Mouse (Mus musculus) kidney, embryonic 14.5 days (tissue): ENCODE data around the gene Dek. TPM values are rescaled to one million over a fixed set of nuclear protein-coding genes. Genes with fewer than 3 reads are reported as not detected.
A peak's percentile ranks its signal among the peaks of the same experiment; 100 is the strongest.

ENCODE experiments used
- ATAC-seq: fragments of 200-750 bp; cut with Nextera tagmentation; 2 replicates; pipeline ENCODE4 v1.8.0; 2017; ENCODE audit warnings: moderate number of reproducible peaks, mild to moderate bottlenecking, moderate TSS enrichment, moderate library complexity; ENCODE audit not compliant: low FRiP score, low TSS enrichment
- H3K27ac ChIP-seq: fragments of 300-500 bp; sonication (generic); 2 replicates; pipeline ENCODE4 v1.5.1; 2014; ENCODE audit warnings: low read depth, mild to moderate bottlenecking, low read length, moderate library complexity, mixed read lengths
- H3K27me3 ChIP-seq: fragments of 300-500 bp; sonication (generic); 2 replicates; pipeline ENCODE4 v1.6.1; 2014; ENCODE audit warnings: mild to moderate bottlenecking, low read length; ENCODE audit not compliant: control insufficient read depth, insufficient read depth
- H3K36me3 ChIP-seq: fragments of 300-500 bp; sonication (generic); 2 replicates; pipeline ENCODE4 v1.6.1; 2014; ENCODE audit warnings: low read length, mixed read lengths; ENCODE audit not compliant: control insufficient read depth, insufficient read depth
- H3K4me1 ChIP-seq: fragments of 300-500 bp; sonication (generic); 2 replicates; pipeline ENCODE4 v1.6.1; 2014; ENCODE audit warnings: low read length, mixed read lengths; ENCODE audit not compliant: control insufficient read depth, insufficient read depth
- H3K4me2 ChIP-seq: fragments of 300-500 bp; sonication (generic); replicated peaks from 2 replicates; pipeline ENCODE4 v1.6.1; 2014; ENCODE audit warnings: low read depth, mild to moderate bottlenecking, low read length
- H3K4me3 ChIP-seq: fragments of 300-500 bp; sonication (generic); 2 replicates; pipeline ENCODE4 v1.5.1; 2014; ENCODE audit warnings: mild to moderate bottlenecking, low read length
- H3K9ac ChIP-seq: fragments of 300-500 bp; sonication (generic); 2 replicates; pipeline ENCODE4 v1.6.1; 2014; ENCODE audit warnings: low read depth, mild to moderate bottlenecking, low read length, moderate library complexity
- H3K9me3 ChIP-seq: fragments of 300-500 bp; sonication (generic); 2 replicates; pipeline ENCODE4 v1.6.1; 2016; ENCODE audit warnings: low read length; ENCODE audit not compliant: control insufficient read depth
- WGBS: fragments of 180-500 bp; shearing (Covaris S2); extraction: QIAGEN DNeasy Blood & Tissue Kit; methylation state at CpG from one replicate; pipeline ENCODE4 v1.1.7; 2014; 5-methylcytosine and 5-hydroxymethylcytosine counted together
- polyA plus RNA-seq: library from polyadenylated mRNA; unstranded; fragments of >200 nt; fragmentation: Nextera tagmentation; extraction: Ambion mirVana; gene quantifications from 2 replicates; pipeline ENCODE4 v1.2.1, GENCODE M21; 2014

The Dek gene
- polyA plus RNA-seq, 1 experiment from 2014 or later = 276 TPM

GRCm38 (mm10) chr13:47056126-47056525 is 49.9 kb downstream of the Dek start:
- no peaks in the 10 kb centered on the region for H3K4me1 ChIP-seq
- H3K27ac ChIP-seq = no peak overlapping the region
- no peak overlapping the region for H3K4me2 ChIP-seq
- no peaks in the 10 kb centered on the region for H3K9me3 ChIP-seq
- 91% methylated on average over 11 of the region's 11 CpGs for WGBS
- peaks cover 21% of the 10 kb centered on the region for H3K36me3 ChIP-seq
- H3K27me3 ChIP-seq = no peaks in the 10 kb centered on the region
- no peak overlapping the region for H3K9ac ChIP-seq
- ATAC-seq = no peak
- no peak overlapping the region for H3K4me3 ChIP-seq

- Histone ChIP-seq H3K4me1 (no peaks in the 10 kb centered on the region), H3K9me3 (no peaks in the 10 kb centered on the region), H3K27ac (no peak overlapping the region), H3K27me3 (no peaks in the 10 kb centered on the region), H3K9ac (no peak overlapping the region), H3K4me3 (no peak overlapping the region), H3K4me2 (no peak overlapping the region), H3K36me3 (peaks cover 18% of the 10 kb centered on the region)
- 85% methylated on average over 10 of the region's 10 CpGs for WGBS
- ATAC-seq = no peak
These were observed 52.0 kb downstream of the Dek start for GRCm38 (mm10) chr13:47053971-47054370.

- Histone ChIP-seq H3K36me3 (peaks cover 17% of the 10 kb centered on the region), H3K27ac (no peak overlapping the region), H3K27me3 (no peaks in the 10 kb centered on the region), H3K9me3 (no peaks in the 10 kb centered on the region), H3K4me2 (no peak overlapping the region), H3K4me1 (no peaks in the 10 kb centered on the region), H3K9ac (no peak overlapping the region), H3K4me3 (no peak overlapping the region)
- no peak for ATAC-seq
- WGBS = 67% methylated on average over 4 of the region's 4 CpGs
These were observed 56.0 kb downstream of the Dek start for GRCm38 (mm10) chr13:47050009-47050408.

GRCm38 (mm10) chr13:47047996-47048395 is 58.0 kb downstream of the Dek start:
- no peaks in the 10 kb centered on the region for H3K9me3 ChIP-seq
- 0 out of 2 replicates have a peak, but pooled peaks cover 6% of the 10 kb centered on the region for H3K4me1 ChIP-seq
- H3K4me2 ChIP-seq = no peak overlapping the region
- no peak overlapping the region for H3K4me3 ChIP-seq
- no peaks in the 10 kb centered on the region for H3K27me3 ChIP-seq
- WGBS = 89% methylated on average over 4 of the region's 4 CpGs
- no peak overlapping the region for H3K27ac ChIP-seq
- H3K9ac ChIP-seq = no peak overlapping the region
- peaks cover 12% of the 10 kb centered on the region for H3K36me3 ChIP-seq
- no peak for ATAC-seq

GRCm38 (mm10) chr13:47044617-47044947 is 61.4 kb downstream of the Dek start, which contains the start of gene Tpmt:
Tpmt (minus strand) TSS chr13:47044737.
- H3K27ac ChIP-seq = peak within 1 kb of the TSS; percentile 42; the same call in 1 of the 2 replicates
- peak within 1 kb of the TSS; percentile 75 for H3K9ac ChIP-seq
- H3K9me3 ChIP-seq = no peaks in the 10 kb centered on the region
- H3K4me2 ChIP-seq = peak within 1 kb of the TSS; percentile 99
- H3K4me1 ChIP-seq = peaks cover 6% of the 10 kb centered on the region; the same call in 1 of the 2 replicates
- 20% methylated on average over 10 of the region's 10 CpGs for WGBS
- no peak for ATAC-seq
- no peaks in the 10 kb centered on the region; the same call in 1 of the 2 replicates for H3K36me3 ChIP-seq
- peak within 1 kb of the TSS; percentile 83 for H3K4me3 ChIP-seq
- no peaks in the 10 kb centered on the region for H3K27me3 ChIP-seq

GRCm38 (mm10) chr13:47043833-47044616 is 62.0 kb downstream of the Dek start:
- H3K4me3 ChIP-seq = peak overlapping the region; percentile 83
- peak overlapping the region; percentile 42; the same call in 1 of the 2 replicates for H3K27ac ChIP-seq
- WGBS = under 1% methylated on average over 45 of the region's 45 CpGs
- ATAC-seq = peak; percentile 3; the same call in 1 of the 2 replicates
- H3K27me3 ChIP-seq = no peaks in the 10 kb centered on the region
- no peaks in the 10 kb centered on the region for H3K9me3 ChIP-seq
- H3K4me2 ChIP-seq = peak overlapping the region; percentile 99
- H3K4me1 ChIP-seq = peaks cover 6% of the 10 kb centered on the region; the same call in 1 of the 2 replicates
- no peaks in the 10 kb centered on the region; the same call in 1 of the 2 replicates for H3K36me3 ChIP-seq
- H3K9ac ChIP-seq = peak overlapping the region; percentile 75

GRCm38 (mm10) chr13:47043030-47043680 is 62.8 kb downstream of the Dek start, which contains the start of gene Kdm1b:
Kdm1b (plus strand) TSS chr13:47043499.
- Histone ChIP-seq H3K27me3 (no peaks in the 10 kb centered on the region), H3K4me3 (peak within 1 kb of the TSS; percentile 83), H3K36me3 (no peaks in the 10 kb centered on the region), H3K9ac (peak within 1 kb of the TSS; percentile 75), H3K4me1 (peaks cover 6% of the 10 kb centered on the region; the same call in 1 of the 2 replicates), H3K4me2 (peak within 1 kb of the TSS; percentile 99), H3K9me3 (no peaks in the 10 kb centered on the region), H3K27ac (peak within 1 kb of the TSS; percentile 42; the same call in 1 of the 2 replicates)
- under 1% methylated on average over 47 of the region's 48 CpGs for WGBS
- peak; percentile 98 for ATAC-seq

- H3K9me3 ChIP-seq = no peaks in the 10 kb centered on the region
- ATAC-seq = no peak
- H3K27ac ChIP-seq = no peak overlapping the region
- no peaks in the 10 kb centered on the region for H3K36me3 ChIP-seq
- peak overlapping the region; percentile 48; the same call in 1 of the 2 replicates for H3K9ac ChIP-seq
- 54% methylated on average over 8 of the region's 8 CpGs for WGBS
- H3K27me3 ChIP-seq = no peaks in the 10 kb centered on the region
- peaks cover 6% of the 10 kb centered on the region; the same call in 1 of the 2 replicates for H3K4me1 ChIP-seq
- peak overlapping the region; percentile 83; the same call in 1 of the 2 replicates for H3K4me3 ChIP-seq
- H3K4me2 ChIP-seq = peak overlapping the region; percentile 52
These were observed 63.9 kb downstream of the Dek start for GRCm38 (mm10) chr13:47042024-47042633.
